Mouse (Mus musculus): ENCODE measurements at regions not wholly inside any gene's neighbourhood (a gene's known extent, or its start where the extent isn't known, plus 50 kb on each side); places are given as distances from the start of the nearest gene placed in this dataset.
A peak's percentile ranks its signal among the peaks of the same experiment; 100 is the strongest.

- Histone ChIP-seq H3K9me3 (replicated peaks; ENCODE audit: control insufficient read depth, insufficient read depth, low read length, poor library complexity, severe bottlenecking) (no peaks in the 10 kb centered on the region), H3K36me3 (ENCODE audit: control insufficient read depth, insufficient read depth, low read length, poor library complexity, severe bottlenecking) (no peaks in the 10 kb centered on the region)
- TF ChIP-seq EP300 (IDR thresholded peaks at IDR 0.05; ENCODE audit: insufficient read depth, low read depth, low read length) (peak; percentile 75), POLR2A (IDR thresholded peaks at IDR 0.05; ENCODE audit: insufficient read depth, low read length) (no peak), CTCF (IDR thresholded peaks at IDR 0.05; ENCODE audit: low read depth, low read length) (no peak)
Measured at GRCm38 (mm10) chr5:13694847-13695246, 96.6 kb upstream of the Speer3 start.

More at GRCm38 (mm10) chr5:13694847-13695246, 96.6 kb upstream of the Speer3 start:
- no peak overlapping the region for H3K9ac ChIP-seq (ENCODE audit: low read depth, poor library complexity, severe bottlenecking)
- H3K4me1 ChIP-seq (ENCODE audit: control insufficient read depth, insufficient read depth, low read length) = peaks cover 2% of the 10 kb centered on the region
- no peak overlapping the region for H3K27ac ChIP-seq (ENCODE audit: insufficient read depth, low read length)
- H3K4me3 ChIP-seq (ENCODE audit: low read depth, low read length) = no peak overlapping the region
- no peaks in the 10 kb centered on the region for H3K27me3 ChIP-seq (ENCODE audit: control insufficient read depth, insufficient read depth, low read length, poor library complexity, severe bottlenecking)

Data from ES-Bruce4 (cell line).